Mouse (Mus musculus) spleen, adult 2 months (tissue): Measurements from ENCODE around the gene Psd.

Experiments used
- CTCF ChIP-seq: fragments of 200-500 bp; IDR thresholded peaks from 2 replicates; pipeline ENCODE4 v1.5.1; 2011; ENCODE audit warnings: mild to moderate bottlenecking, inconsistent platforms; ENCODE audit not compliant: insufficient read depth, insufficient read length, insufficient replicate concordance; ENCODE audit errors: extremely low read depth
- POLR2A ChIP-seq: fragments of 200-500 bp; IDR thresholded peaks from 2 replicates; pipeline ENCODE4 v1.6.1; 2011; ENCODE audit warnings: low read depth, low read length, inconsistent platforms

GRCm38 (mm10) chr19:46344710-46345419, 17.9 kb upstream of the Psd start:
- no peak for TF ChIP-seq CTCF
- TF ChIP-seq POLR2A, result no peak
